ENCODE assay signal across 7 mouse cellular contexts in the genomic region with DNA sequence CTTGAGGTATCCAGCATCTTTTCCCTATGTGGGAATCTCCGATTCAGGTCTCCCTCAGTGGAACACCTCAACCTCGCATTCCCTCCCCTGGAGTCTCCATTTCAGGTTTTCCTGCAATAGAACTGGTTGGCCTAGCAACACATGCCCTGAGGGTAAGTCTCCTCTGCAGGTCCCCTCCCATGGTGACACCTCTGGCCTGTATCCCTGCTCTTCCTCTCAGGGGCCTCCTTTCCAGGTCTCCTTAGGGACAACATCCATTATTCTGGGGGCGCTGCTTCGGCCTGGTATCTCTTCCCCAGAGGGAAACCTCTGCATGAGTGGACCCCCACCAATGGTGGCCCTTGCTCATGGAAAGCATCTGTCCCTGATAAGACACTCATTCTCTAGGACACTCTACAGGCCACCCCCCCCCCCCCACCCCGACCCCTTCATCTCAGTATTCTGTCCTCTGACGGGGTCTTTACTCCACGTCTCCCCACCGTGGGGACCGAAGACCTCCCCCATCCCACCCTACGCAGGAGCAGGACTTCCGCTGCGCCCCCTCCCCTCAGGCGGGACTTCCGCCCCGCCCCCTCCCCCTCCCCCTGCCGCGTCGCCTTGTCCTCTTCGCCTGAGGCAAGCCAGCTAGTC. TPM values are rescaled to one million over a fixed set of nuclear protein-coding genes. Genes with fewer than 3 reads are reported as not detected.
A peak's percentile ranks its signal among the peaks of the same experiment; 100 is the strongest.
DNase-seq lines count a peak whose midpoint lies in the region; ATAC-seq and TF ChIP-seq lines count a peak whose summit lies in the region.

TSS of gene Atxn10 (plus strand) at position 575 of the 630 bp plus-strand sequence.

- peaks cover 15% of the 10 kb centered on the region for H3K4me1 ChIP-seq in thymus, adult 2 months (replicated peaks; ENCODE audit: control insufficient read depth, insufficient read depth, low read length)
- H3K4me1 ChIP-seq in bone marrow macrophage, adult 2 months (ENCODE audit: control insufficient read depth, insufficient read depth, low read length): peaks cover 14% of the 10 kb centered on the region
- peaks cover 25% of the 10 kb centered on the region for H3K4me1 ChIP-seq in hindbrain, embryonic 14.5 days (replicated peaks; ENCODE audit: control insufficient read depth, insufficient read depth, low read length)
- peaks cover 0 to 10% of the 10 kb centered on the region in 2 experiments; a peak in 2 of 4 replicates for H3K4me1 ChIP-seq in liver, embryonic 14.5 days (replicated peaks; ENCODE audit: control insufficient read depth in 2 of 2, insufficient read depth in 2 of 2, low read length in 1 of 2)
- H3K4me1 ChIP-seq in stomach, postnatal 0 days (replicated peaks; ENCODE audit: control insufficient read depth, insufficient read depth): 0 out of 2 replicates have a peak, but pooled peaks cover 2% of the 10 kb centered on the region

- TF ChIP-seq CTCF in thymus, adult 2 months (IDR thresholded peaks at IDR 0.05; ENCODE audit: borderline replicate concordance, control insufficient read depth, extremely low read depth, insufficient read depth, low read length, poor library complexity): no peak
- TF ChIP-seq CTCF in bone marrow macrophage, adult 2 months (IDR thresholded peaks at IDR 0.05; ENCODE audit: low read depth, low read length): no peak
- TF ChIP-seq CTCF in liver, embryonic 14.5 days (IDR thresholded peaks at IDR 0.05; ENCODE audit: low read depth): no peak
- no peak for TF ChIP-seq CTCF in stomach, postnatal 0 days (IDR thresholded peaks at IDR 0.05; ENCODE audit: low read depth)

- WGBS in thymus, adult 2 months: 50% methylated on average over 7 of the region's 19 CpGs
- 8% methylated on average over 18 of the region's 19 CpGs for WGBS in hindbrain, embryonic 14.5 days
- WGBS in liver, embryonic 14.5 days (ENCODE audit: insufficient replicate concordance): 13% methylated on average over 17 of the region's 19 CpGs
- WGBS in stomach, postnatal 0 days: 14% methylated on average over 14 of the region's 19 CpGs

- no peaks in the 10 kb centered on the region for H3K27me3 ChIP-seq in thymus, adult 2 months (ENCODE audit: control insufficient read depth, insufficient read depth, low read length)
- no peaks in the 10 kb centered on the region for H3K27me3 ChIP-seq in hindbrain, embryonic 14.5 days (ENCODE audit: control insufficient read depth, insufficient read depth, low read length)
- no peaks in the 10 kb centered on the region for H3K27me3 ChIP-seq in liver, embryonic 14.5 days (ENCODE audit: control insufficient read depth, insufficient read depth, low read length)
- H3K27me3 ChIP-seq in stomach, postnatal 0 days (ENCODE audit: control insufficient read depth, insufficient read depth, low read length): no peaks in the 10 kb centered on the region

- H3K4me2 ChIP-seq in hindbrain, embryonic 14.5 days (replicated peaks): peak within 1 kb of the TSS; percentile 83
- peak within 1 kb of the TSS; percentile 86 for H3K4me2 ChIP-seq in liver, embryonic 14.5 days (ENCODE audit: low read depth)
- peak within 1 kb of the TSS; percentile 58 for H3K4me2 ChIP-seq in stomach, postnatal 0 days (replicated peaks; ENCODE audit: low read depth)

- peak within 1 kb of the TSS; percentile 89 for H3K9ac ChIP-seq in hindbrain, embryonic 14.5 days
- peak within 1 kb of the TSS; percentile 68 for H3K9ac ChIP-seq in liver, embryonic 14.5 days (replicated peaks)
- H3K9ac ChIP-seq in stomach, postnatal 0 days (ENCODE audit: low read length): peak within 1 kb of the TSS; percentile 86

- peak within 1 kb of the TSS; percentile 52 for H3K27ac ChIP-seq in thymus, adult 2 months (ENCODE audit: control insufficient read depth, insufficient read depth, low read length)
- H3K27ac ChIP-seq in bone marrow macrophage, adult 2 months (ENCODE audit: insufficient read depth, low read depth, low read length): peak within 1 kb of the TSS; percentile 91
- H3K27ac ChIP-seq in hindbrain, embryonic 14.5 days: peak within 1 kb of the TSS; percentile 94
- peak within 1 kb of the TSS; percentile 3 for H3K27ac ChIP-seq in liver, embryonic 14.5 days
- H3K27ac ChIP-seq in stomach, postnatal 0 days (replicated peaks): peak within 1 kb of the TSS; percentile 95

- TF ChIP-seq EP300 in liver, embryonic 14.5 days (IDR thresholded peaks at IDR 0.05; ENCODE audit: low read depth): no peak
- no peak for TF ChIP-seq EP300 in stomach, postnatal 0 days (optimal IDR thresholded peaks at IDR 0.05)

- peak within 1 kb of the TSS; percentile 66 for H3K4me3 ChIP-seq in thymus, adult 2 months (ENCODE audit: control insufficient read depth, insufficient read depth, low read length)
- H3K4me3 ChIP-seq in bone marrow macrophage, adult 2 months (ENCODE audit: insufficient read depth, low read length): peak within 1 kb of the TSS; percentile 77
- peak within 1 kb of the TSS; percentile 78 for H3K4me3 ChIP-seq in hindbrain, embryonic 14.5 days (replicated peaks; ENCODE audit: low read length)
- peak within 1 kb of the TSS; percentile 72 to 75 for H3K4me3 ChIP-seq in liver, embryonic 14.5 days (ENCODE audit: insufficient read depth in 1 of 2, low read depth in 2 of 2, low read length in 2 of 2)
- peak within 1 kb of the TSS; percentile 71 for H3K4me3 ChIP-seq in stomach, postnatal 0 days (ENCODE audit: low read depth, low read length)

- H3K36me3 ChIP-seq in thymus, adult 2 months (ENCODE audit: control insufficient read depth, insufficient read depth, low read length): no peaks in the 10 kb centered on the region
- no peaks in the 10 kb centered on the region for H3K36me3 ChIP-seq in hindbrain, embryonic 14.5 days (replicated peaks; ENCODE audit: control insufficient read depth, insufficient read depth)
- H3K36me3 ChIP-seq in liver, embryonic 14.5 days (replicated peaks; ENCODE audit: control insufficient read depth, insufficient read depth, low read depth): no peaks in the 10 kb centered on the region
- H3K36me3 ChIP-seq in stomach, postnatal 0 days (ENCODE audit: control insufficient read depth, insufficient read depth, low read length): no peaks in the 10 kb centered on the region

- H3K9me3 ChIP-seq in hindbrain, embryonic 14.5 days (ENCODE audit: control insufficient read depth, low read length): no peaks in the 10 kb centered on the region
- H3K9me3 ChIP-seq in liver, embryonic 14.5 days (ENCODE audit: control insufficient read depth, low read length): no peaks in the 10 kb centered on the region
- H3K9me3 ChIP-seq in stomach, postnatal 0 days (ENCODE audit: control insufficient read depth, low read length): no peaks in the 10 kb centered on the region

- TF ChIP-seq POLR2A in thymus, adult 2 months (IDR thresholded peaks at IDR 0.05; ENCODE audit: control insufficient read depth, extremely low read depth, insufficient read depth, low read length, poor library complexity): no peak
- no peak for TF ChIP-seq POLR2A in bone marrow macrophage, adult 2 months (IDR thresholded peaks at IDR 0.05; ENCODE audit: borderline replicate concordance, low read depth, low read length)

- ATAC-seq in hindbrain, embryonic 14.5 days (ENCODE audit: low FRiP score): no peak; the same call in none of the 2 replicates
- no peak for ATAC-seq in liver, embryonic 14.5 days (ENCODE audit: insufficient read depth)
- ATAC-seq in stomach, postnatal 0 days (ENCODE audit: low FRiP score, low TSS enrichment): peak; percentile 2; the same call in 1 of the 2 replicates

- DNase-seq in thymus, adult 2 months: no peak
- no peak for DNase-seq in thymus, postnatal 4 days
- peak; percentile 28 for DNase-seq in forelimb bud, embryonic 11.5 days (ENCODE audit: low read depth, low spot score)
- no peak for DNase-seq in hindbrain, embryonic 14.5 days (ENCODE audit: low spot score)
- DNase-seq in liver, embryonic 14.5 days (ENCODE audit: low read depth in 3 of 3, low spot score in 3 of 3): no peak
- DNase-seq in stomach, postnatal 0 days (ENCODE audit: low spot score): no peak

RNA-seq across cellular contexts. Expression of gene Atxn10, which starts in this region (rescaled TPM):
- polyA plus RNA-seq in thymus, adult 2 months (2012; rRNA removed): 112 and 142 TPM in 2 replicates
- polyA plus RNA-seq in bone marrow macrophage, adult 2 months (2012; ENCODE audit: insufficient read depth, insufficient read length, missing spikeins): 62.0 and 70.2 TPM in 2 replicates
- 534 and 568 TPM in 2 replicates for polyA plus RNA-seq in hindbrain, embryonic 14.5 days (2014; fragmentation: Nextera tagmentation; extraction: Ambion mirVana)
- polyA plus RNA-seq in liver, embryonic 14.5 days (2012; rRNA removed): 24.5 and 35.0 TPM in 2 replicates
- polyA plus RNA-seq in liver, embryonic 14.5 days (2014; fragmentation: Nextera tagmentation; extraction: Ambion mirVana): 69.1 and 71.0 TPM in 2 replicates
- polyA plus RNA-seq in stomach, postnatal 0 days (2015; fragmentation: Nextera tagmentation; extraction: Ambion mirVana): 124 TPM in 2 replicates

Comparison
In these comparisons a context has a peak if more than half of its experiments do, and no peak if none do; other contexts are left out.
1. H3K27ac ChIP-seq: peak in every context shown above with its lines; median percentile 95 in stomach, postnatal 0 days; 94 in hindbrain, embryonic 14.5 days; 91 in bone marrow macrophage, adult 2 months; 52 in thymus, adult 2 months; 3 in liver, embryonic 14.5 days.